Mouse (Mus musculus) kidney, adult 2 months (tissue): ENCODE data around the gene Slc7a1. TPM values are rescaled to one million over a fixed set of nuclear protein-coding genes. Genes with fewer than 3 reads are reported as not detected.

Experiments
- DNase-seq: peaks from one replicate; pipeline ENCODE4 v3.0.0; 2021
- H3K27ac ChIP-seq: fragments of 200-500 bp; 2 replicates; pipeline ENCODE4 v1.5.1; 2012; ENCODE audit warnings: low read depth, low read length, control low read depth, inconsistent platforms; ENCODE audit not compliant: insufficient read depth
- H3K27me3 ChIP-seq: fragments of 200-500 bp; replicated peaks from 2 replicates; pipeline ENCODE4 v1.6.1; 2012; ENCODE audit warnings: mild to moderate bottlenecking, moderate library complexity, low read length, inconsistent platforms; ENCODE audit not compliant: control insufficient read depth, insufficient read depth
- H3K36me3 ChIP-seq: fragments of 200-500 bp; 2 replicates; pipeline ENCODE4 v1.6.1; 2012; ENCODE audit warnings: mild to moderate bottlenecking, moderate library complexity, low read length, inconsistent platforms; ENCODE audit not compliant: control insufficient read depth, insufficient read depth
- H3K4me1 ChIP-seq: fragments of 200-500 bp; 2 replicates; pipeline ENCODE4 v1.6.1; 2011; ENCODE audit warnings: low read length; ENCODE audit not compliant: control insufficient read depth, insufficient read depth
- H3K4me3 ChIP-seq: fragments of 200-500 bp; 2 replicates; pipeline ENCODE4 v1.5.1; 2011; ENCODE audit warnings: mild to moderate bottlenecking, low read depth, low read length, control low read depth; ENCODE audit not compliant: insufficient read depth
- CTCF ChIP-seq: fragments of 200-500 bp; conservative IDR thresholded peaks from 2 replicates; pipeline ENCODE4 v1.5.1; 2011; ENCODE audit warnings: low read depth, mild to moderate bottlenecking, control low read depth, low read length, moderate library complexity, mixed read lengths; ENCODE audit not compliant: insufficient read depth, insufficient read length
- POLR2A ChIP-seq: fragments of 200-500 bp; IDR thresholded peaks from one replicate; pipeline ENCODE4 v1.6.1; 2011; ENCODE audit warnings: low read depth, low read length, control low read depth
- WGBS: fragments of 180-500 bp; shearing (Covaris S2); methylation state at CpG from one replicate; pipeline ENCODE4 v1.1.7; 2018; 5-methylcytosine and 5-hydroxymethylcytosine counted together
- polyA plus RNA-seq: library from polyadenylated mRNA; depleted of rRNA; stranded (reverse); fragments of >200 nt; gene quantifications from 2 replicates; pipeline ENCODE4 v1.2.3, GENCODE M21; 2012

The Slc7a1 gene
- polyA plus RNA-seq, 1 experiment = 4.0 TPM

DNA sequence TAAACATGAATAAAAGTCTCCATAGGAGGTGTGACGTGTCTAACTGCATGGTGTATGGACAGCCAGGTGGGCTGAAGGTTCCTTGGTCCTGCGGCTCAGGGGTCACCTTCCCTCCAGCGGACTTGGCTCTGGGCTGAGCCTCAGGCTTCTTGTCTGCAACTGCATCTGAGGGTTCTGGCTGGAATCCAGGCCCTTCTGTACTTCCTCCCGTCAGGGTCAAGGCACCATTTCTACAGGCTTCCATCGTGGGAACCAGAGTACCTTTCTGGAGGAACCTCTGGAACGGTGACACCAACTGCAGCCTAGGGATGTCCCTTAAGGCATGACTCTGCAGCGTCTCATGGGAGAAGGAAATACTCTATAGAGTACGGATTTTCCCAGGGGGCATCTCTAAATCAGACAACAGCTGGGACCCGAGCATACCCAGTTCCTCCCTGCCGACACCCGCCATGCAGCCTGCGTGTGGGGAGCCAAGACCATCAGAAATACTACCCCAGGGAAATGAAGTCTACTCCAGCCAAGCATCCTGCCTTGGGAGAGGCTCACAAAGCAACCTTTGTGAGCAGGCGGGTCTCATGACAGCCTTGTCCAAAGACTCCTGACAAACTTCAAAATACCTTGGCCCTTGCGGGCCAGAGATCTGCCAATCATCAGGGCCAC is 15.7 kb downstream of the Slc7a1 start:
- Histone ChIP-seq H3K27me3 (no peaks in the 10 kb centered on the region), H3K36me3 (no peaks in the 10 kb centered on the region), H3K4me1 (no peaks in the 10 kb centered on the region), H3K4me3 (no peak overlapping the region), H3K27ac (no peak overlapping the region)
- DNase-seq = peak; percentile 30
- 46% methylated on average over 14 of the region's 14 CpGs for WGBS
- TF ChIP-seq CTCF (no peak), POLR2A (no peak)

GRCm38 (mm10) chr5:148381083-148381482 is 18.6 kb downstream of the Slc7a1 start:
- H3K27ac ChIP-seq = no peak overlapping the region
- H3K4me1 ChIP-seq = no peaks in the 10 kb centered on the region
- no peak overlapping the region for H3K4me3 ChIP-seq
- no peak for TF ChIP-seq CTCF
- TF ChIP-seq POLR2A = no peak
- H3K36me3 ChIP-seq = no peaks in the 10 kb centered on the region
- no peaks in the 10 kb centered on the region for H3K27me3 ChIP-seq
- no peak for DNase-seq
- WGBS = 38% methylated on average over 8 of the region's 8 CpGs

- 90% methylated on average over 6 of the region's 6 CpGs for WGBS
These were observed 19.5 kb downstream of the Slc7a1 start for GRCm38 (mm10) chr5:148380246-148380504.

GRCm38 (mm10) chr5:148379455-148380245 is 20.1 kb downstream of the Slc7a1 start:
- Histone ChIP-seq H3K27ac (no peak overlapping the region), H3K4me1 (no peaks in the 10 kb centered on the region), H3K27me3 (no peaks in the 10 kb centered on the region), H3K36me3 (no peaks in the 10 kb centered on the region), H3K4me3 (no peak overlapping the region)
- no peak for TF ChIP-seq POLR2A
- peak; percentile 32; the same call in 1 of the 2 replicates for TF ChIP-seq CTCF
- WGBS = 88% methylated on average over 17 of the region's 17 CpGs
- DNase-seq = no peak

More at GRCm38 (mm10) chr5:148380246-148380504, 19.5 kb downstream of the Slc7a1 start:
- TF ChIP-seq POLR2A = no peak
- TF ChIP-seq CTCF = no peak
- no peak for DNase-seq
- no peaks in the 10 kb centered on the region for H3K4me1 ChIP-seq
- no peak overlapping the region for H3K27ac ChIP-seq
- no peak overlapping the region for H3K4me3 ChIP-seq
- no peaks in the 10 kb centered on the region for H3K27me3 ChIP-seq
- H3K36me3 ChIP-seq = no peaks in the 10 kb centered on the region

- H3K27ac ChIP-seq = no peak overlapping the region
These were observed 21.0 kb downstream of the Slc7a1 start for GRCm38 (mm10) chr5:148378707-148379106.

GRCm38 (mm10) chr5:148378232-148378508 is 21.5 kb downstream of the Slc7a1 start:
- no peak overlapping the region for H3K4me3 ChIP-seq
- WGBS = 77% methylated on average over 4 of the region's 4 CpGs
- DNase-seq = no peak
- H3K27ac ChIP-seq = no peak overlapping the region
- no peaks in the 10 kb centered on the region for H3K4me1 ChIP-seq
- no peak for TF ChIP-seq CTCF
- H3K36me3 ChIP-seq = no peaks in the 10 kb centered on the region
- no peaks in the 10 kb centered on the region for H3K27me3 ChIP-seq

More at GRCm38 (mm10) chr5:148378707-148379106, 21.0 kb downstream of the Slc7a1 start:
- H3K4me1 ChIP-seq = no peaks in the 10 kb centered on the region
- WGBS = 94% methylated on average over 3 of the region's 3 CpGs
- no peak for TF ChIP-seq POLR2A
- TF ChIP-seq CTCF = no peak
- H3K27me3 ChIP-seq = no peaks in the 10 kb centered on the region
- DNase-seq = no peak
- no peaks in the 10 kb centered on the region for H3K36me3 ChIP-seq
- no peak overlapping the region for H3K4me3 ChIP-seq

- Histone ChIP-seq H3K27me3 (no peaks in the 10 kb centered on the region), H3K4me1 (no peaks in the 10 kb centered on the region), H3K36me3 (no peaks in the 10 kb centered on the region), H3K4me3 (no peak overlapping the region), H3K27ac (no peak overlapping the region)
- 69% methylated on average over 17 of the region's 17 CpGs for WGBS
- no peak for TF ChIP-seq CTCF
- TF ChIP-seq POLR2A = no peak
- DNase-seq = no peak
These were observed 22.1 kb downstream of the Slc7a1 start for GRCm38 (mm10) chr5:148377439-148378231.
